Mouse (Mus musculus) 3134 (cell line): ENCODE measurements around the gene Rnf168.

Experiments
- DNase-seq: peaks from one replicate; pipeline ENCODE4 v3.0.0-alpha.2; 2011; ENCODE audit warnings: low spot score; ENCODE audit not compliant: insufficient read length; ENCODE audit errors: extremely low read depth

Rnf168 gene

GRCm38 (mm10) chr16:32312386-32312785 is 35.1 kb downstream of the Rnf168 start:
- DNase-seq: peak; percentile 35

GRCm38 (mm10) chr16:32312859-32313258 is 35.6 kb downstream of the Rnf168 start:
- DNase-seq: no peak

GRCm38 (mm10) chr16:32316601-32317000 is 39.3 kb downstream of the Rnf168 start:
- DNase-seq: no peak

- DNase-seq: no peak
Measured at GRCm38 (mm10) chr16:32323953-32324352, 46.7 kb downstream of the Rnf168 start.

- no peak for DNase-seq
Measured at GRCm38 (mm10) chr16:32330876-32331670, 53.8 kb downstream of the Rnf168 start.

GRCm38 (mm10) chr16:32332040-32332555 is 54.8 kb downstream of the Rnf168 start, which contains the start of gene Ubxn7:
Gene Ubxn7, plus strand, starts transcription at chr16:32332257.
- peak; percentile 96 for DNase-seq

GRCm38 (mm10) chr16:32332556-32333511 is 55.6 kb downstream of the Rnf168 start:
- peak; percentile 65 for DNase-seq

- DNase-seq: no peak
Measured at GRCm38 (mm10) chr16:32335146-32335545, 57.9 kb downstream of the Rnf168 start.

- no peak for DNase-seq
Measured at GRCm38 (mm10) chr16:32336026-32336780, 58.9 kb downstream of the Rnf168 start.

- no peak for DNase-seq
Measured at GRCm38 (mm10) chr16:32337001-32337400, 59.7 kb downstream of the Rnf168 start.

GRCm38 (mm10) chr16:32340451-32340850 is 63.2 kb downstream of the Rnf168 start:
- DNase-seq: no peak

GRCm38 (mm10) chr16:32345521-32345920 is 68.3 kb downstream of the Rnf168 start:
- DNase-seq: no peak

- no peak for DNase-seq
Measured at GRCm38 (mm10) chr16:32350776-32351175, 73.5 kb downstream of the Rnf168 start.
